Comparison of ENCODE assay signal across 7 mouse cellular contexts in genomic region chr6:117825369-117825768, GRCm38 (mm10). TPM values are rescaled to one million over a fixed set of nuclear protein-coding genes. Genes with fewer than 3 reads are reported as not detected.
A peak's percentile ranks its signal among the peaks of the same experiment; 100 is the strongest.
DNase-seq lines count a peak whose midpoint lies in the region; ATAC-seq and TF ChIP-seq lines count a peak whose summit lies in the region.

No protein-coding gene starts in this region.

- H3K9ac ChIP-seq in kidney, embryonic 15.5 days = no peak overlapping the region
- H3K9ac ChIP-seq in lung, embryonic 14.5 days = no peak overlapping the region

- H3K4me2 ChIP-seq in kidney, embryonic 15.5 days = no peak overlapping the region
- H3K4me2 ChIP-seq in lung, embryonic 14.5 days = no peak overlapping the region

- peaks cover 4% of the 10 kb centered on the region for H3K27me3 ChIP-seq in G1E (ENCODE audit: insufficient read depth, low read length)
- peaks cover 20% of the 10 kb centered on the region for H3K27me3 ChIP-seq in kidney, embryonic 15.5 days
- H3K27me3 ChIP-seq in lung, embryonic 14.5 days (ENCODE audit: insufficient read depth, low read length) = no peaks in the 10 kb centered on the region

- no peak for TF ChIP-seq CTCF in G1E (IDR thresholded peaks at IDR 0.05; ENCODE audit: low read depth, low read length)
- peak; percentile 84 for TF ChIP-seq CTCF in lung, embryonic 14.5 days (IDR thresholded peaks at IDR 0.05; ENCODE audit: low read depth)

- H3K27ac ChIP-seq in kidney, embryonic 15.5 days = no peak overlapping the region
- no peak overlapping the region for H3K27ac ChIP-seq in lung, embryonic 14.5 days (ENCODE audit: low read depth)

- peak; percentile 40 for DNase-seq in G1E (ENCODE audit: low spot score)
- peak; percentile 59 for DNase-seq in adrenal gland, adult 2 months
- DNase-seq in embryo, embryonic 11 days = peak; percentile 88
- DNase-seq in heart, adult 8-10 months (ENCODE audit: low spot score) = peak; percentile 69
- DNase-seq in lung, embryonic 14.5 days = peak; percentile 92
- DNase-seq in ovary, postnatal 36 days (ENCODE audit: low spot score) = peak; percentile 53

- no peaks in the 10 kb centered on the region for H3K4me1 ChIP-seq in G1E (ENCODE audit: insufficient read depth, low read depth, low read length)
- peaks cover 12% of the 10 kb centered on the region for H3K4me1 ChIP-seq in kidney, embryonic 15.5 days
- H3K4me1 ChIP-seq in lung, embryonic 14.5 days (ENCODE audit: insufficient read depth) = no peaks in the 10 kb centered on the region

- 7% methylated on average over 4 of the region's 4 CpGs for WGBS in kidney, embryonic 15.5 days
- 8% methylated on average over 4 of the region's 4 CpGs for WGBS in lung, embryonic 14.5 days

- ATAC-seq in G1E (ENCODE audit: extremely low read depth, insufficient number of reproducible peaks, low FRiP score, poor library complexity, severe bottlenecking) = 0 out of 2 replicates have a peak, but pooled peaks have one; percentile 51
- peak; percentile 91 for ATAC-seq in kidney, embryonic 15.5 days (replicated peaks; ENCODE audit: low FRiP score)
- peak; percentile 73 for ATAC-seq in lung, embryonic 14.5 days (ENCODE audit: insufficient read depth)

- H3K9me3 ChIP-seq in G1E (replicated peaks) = no peaks in the 10 kb centered on the region
- no peaks in the 10 kb centered on the region for H3K9me3 ChIP-seq in kidney, embryonic 15.5 days (replicated peaks)
- no peaks in the 10 kb centered on the region for H3K9me3 ChIP-seq in lung, embryonic 14.5 days (ENCODE audit: low read depth, low read length)

- H3K4me3 ChIP-seq in G1E (ENCODE audit: low read depth, low read length) = no peak overlapping the region
- no peak overlapping the region for H3K4me3 ChIP-seq in kidney, embryonic 15.5 days (replicated peaks)
- no peak overlapping the region for H3K4me3 ChIP-seq in lung, embryonic 14.5 days (ENCODE audit: low read depth, low read length)

- no peaks in the 10 kb centered on the region for H3K36me3 ChIP-seq in G1E (replicated peaks)
- no peaks in the 10 kb centered on the region for H3K36me3 ChIP-seq in kidney, embryonic 15.5 days
- no peaks in the 10 kb centered on the region for H3K36me3 ChIP-seq in lung, embryonic 14.5 days (ENCODE audit: insufficient read depth)

RNA-seq across cellular contexts. Expression of gene Zfp637, which starts 15.6 kb away (rescaled TPM):
- 46.6 and 60.7 TPM in 2 replicates for total RNA-seq in G1E (2014; fragmentation: Nextera tagmentation)
- total RNA-seq in G1E (2017) = 35.7 and 41.7 TPM in 2 replicates
- polyA plus RNA-seq in G1E (2012) = 14.0 and 19.4 TPM in 2 replicates
- total RNA-seq in adrenal gland, adult 2 months (2021) = 10 to 100 TPM; 30.8 to 38.1 TPM
- polyA plus RNA-seq in adrenal gland, adult 2 months (2012; rRNA removed) = 13.1 and 18.3 TPM in 2 replicates
- 10 to 100 TPM; 26.2 to 33.8 (median 29.0) TPM for total RNA-seq in heart, adult 8-10 months (2022)
- 99.7 and 102 TPM in 2 replicates for polyA plus RNA-seq in kidney, embryonic 15.5 days (2015; fragmentation: Nextera tagmentation; extraction: Ambion mirVana)
- polyA plus RNA-seq in lung, embryonic 14.5 days (2014; fragmentation: Nextera tagmentation; extraction: Ambion mirVana) = 151 and 160 TPM in 2 replicates

RNA-seq across cellular contexts. Expression of gene Zfp239, which starts 36.5 kb away (rescaled TPM):
- 23.9 and 30.3 TPM in 2 replicates for total RNA-seq in G1E (2014; fragmentation: Nextera tagmentation)
- 17.8 and 19.9 TPM in 2 replicates for total RNA-seq in G1E (2017)
- polyA plus RNA-seq in G1E (2012) = 3.5 and 6.4 TPM in 2 replicates
- 1 to 10 TPM; 1.8 to 3.1 TPM for total RNA-seq in adrenal gland, adult 2 months (2021)
- polyA plus RNA-seq in adrenal gland, adult 2 months (2012; rRNA removed) = 0.61 and 0.83 TPM in 2 replicates
- under 1 TPM in 3 of 4 experiments, not detected in 1; 0.22 to 0.41 (median 0.26) TPM for total RNA-seq in heart, adult 8-10 months (2022)
- polyA plus RNA-seq in kidney, embryonic 15.5 days (2015; fragmentation: Nextera tagmentation; extraction: Ambion mirVana) = 9.4 and 12.7 TPM in 2 replicates
- 9.3 and 12.3 TPM in 2 replicates for polyA plus RNA-seq in lung, embryonic 14.5 days (2014; fragmentation: Nextera tagmentation; extraction: Ambion mirVana)

Comparison
In these comparisons a context has a peak if more than half of its experiments do, and no peak if none do; other contexts are left out.
1. DNase-seq: peak in every context shown above with its lines; median percentile 92 in lung, embryonic 14.5 days; 88 in embryo, embryonic 11 days; 69 in heart, adult 8-10 months; 59 in adrenal gland, adult 2 months; 53 in ovary, postnatal 36 days; 40 in G1E.